Mouse (Mus musculus): Measurements from ENCODE around the gene Tacc2. TPM values are rescaled to one million over a fixed set of nuclear protein-coding genes. Genes with fewer than 3 reads are reported as not detected.

Tacc2 gene
- polyA plus RNA-seq, 1 experiment: not detected

DNA sequence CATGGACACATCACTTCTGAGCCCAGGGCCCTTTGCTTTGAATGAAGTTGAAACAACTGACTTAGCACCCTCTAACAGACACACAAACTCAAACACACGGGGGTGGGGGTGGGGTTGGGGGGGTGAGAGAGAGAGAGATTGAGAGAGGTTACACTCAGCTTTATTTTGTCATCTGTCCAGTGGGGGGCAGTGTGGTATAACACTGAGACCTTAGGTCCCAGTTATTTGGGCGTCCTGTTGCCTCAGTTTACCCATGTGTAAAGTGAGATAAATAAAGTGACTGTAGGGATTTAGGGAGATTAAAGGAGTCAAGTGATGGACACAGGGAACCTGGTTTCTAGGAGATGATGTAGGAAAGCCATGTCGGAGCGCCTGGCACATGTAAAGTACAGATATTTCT lies 163.9 kb downstream of the Tacc2 start:
- no peak for TF ChIP-seq GATA1 (IDR thresholded peaks at IDR 0.05; ENCODE audit: low read length)

- TF ChIP-seq GATA1 (IDR thresholded peaks at IDR 0.05; ENCODE audit: low read length): no peak
Observed at GRCm38 (mm10) chr7:130743239-130744025, 166.2 kb downstream of the Tacc2 start.

DNA sequence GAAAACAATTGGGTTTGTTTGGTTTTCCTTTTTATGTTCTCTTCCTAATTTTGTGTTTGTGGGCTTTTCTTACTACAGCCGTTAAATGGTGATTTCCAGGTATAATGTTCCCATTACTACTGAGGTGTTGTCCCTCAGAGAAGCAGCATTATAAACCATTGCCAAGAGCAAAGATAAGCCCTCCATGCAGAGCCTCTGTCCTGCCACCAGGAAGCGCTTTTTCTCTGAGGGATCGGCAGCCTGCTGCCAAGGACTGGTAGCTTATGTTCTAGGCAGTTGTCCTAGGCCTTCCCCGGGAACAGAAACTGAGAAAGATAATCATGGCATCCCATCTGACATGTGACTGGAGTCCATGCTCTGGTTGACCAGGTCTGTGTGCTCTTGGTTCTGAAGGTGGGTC lies 171.9 kb downstream of the Tacc2 start:
- TF ChIP-seq GATA1 (IDR thresholded peaks at IDR 0.05; ENCODE audit: low read length): no peak

DNA sequence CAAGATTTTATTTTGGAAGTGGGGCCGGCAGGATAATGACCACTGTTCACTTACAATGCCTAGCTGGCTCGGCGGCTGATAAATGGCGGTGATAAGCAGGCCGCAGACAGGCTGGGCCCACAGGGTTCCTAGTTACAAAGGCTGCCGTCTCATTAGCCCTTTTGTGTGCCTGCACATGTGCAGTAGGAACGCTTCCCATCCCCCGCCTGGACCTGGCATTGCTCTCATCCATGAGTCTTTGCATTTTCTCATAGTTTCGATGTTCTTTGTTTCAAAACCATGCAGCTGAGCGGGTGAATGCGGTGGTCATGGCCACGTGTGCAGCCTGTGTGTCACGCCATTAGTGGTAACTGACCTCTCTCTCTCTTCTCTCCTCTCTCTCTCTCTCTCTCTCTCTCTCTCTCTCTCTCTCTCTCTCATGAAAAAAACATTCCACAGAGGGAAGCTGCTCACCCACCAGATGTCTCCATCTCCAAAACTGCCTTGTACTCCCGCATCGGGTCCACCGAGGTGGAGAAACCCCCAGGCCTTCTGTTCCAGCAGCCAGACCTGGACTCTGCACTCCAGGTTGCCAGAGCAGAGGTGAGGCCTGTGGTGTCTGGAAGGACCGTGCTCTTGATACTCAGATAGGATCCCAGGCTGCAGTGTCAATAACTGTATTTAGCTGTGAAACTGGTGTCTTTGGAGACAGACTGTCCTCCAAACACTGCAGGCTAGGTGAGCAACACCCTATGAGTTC lies 173.7 kb downstream of the Tacc2 start:
- TF ChIP-seq GATA1 (IDR thresholded peaks at IDR 0.05; ENCODE audit: low read length): no peak

- no peak for TF ChIP-seq GATA1 (IDR thresholded peaks at IDR 0.05; ENCODE audit: low read length)
Observed at GRCm38 (mm10) chr7:130751678-130752077, 174.4 kb downstream of the Tacc2 start.

GRCm38 (mm10) chr7:130754790-130755189 lies 177.6 kb downstream of the Tacc2 start:
- no peak for TF ChIP-seq GATA1 (IDR thresholded peaks at IDR 0.05; ENCODE audit: low read length)

- TF ChIP-seq GATA1 (IDR thresholded peaks at IDR 0.05; ENCODE audit: low read length): no peak
Observed at GRCm38 (mm10) chr7:130756343-130756835, 179.2 kb downstream of the Tacc2 start.

GRCm38 (mm10) chr7:130757326-130757865 lies 180.2 kb downstream of the Tacc2 start:
- no peak for TF ChIP-seq GATA1 (IDR thresholded peaks at IDR 0.05; ENCODE audit: low read length)

- TF ChIP-seq GATA1 (IDR thresholded peaks at IDR 0.05; ENCODE audit: low read length): no peak
Observed at GRCm38 (mm10) chr7:130762071-130762897, 185.0 kb downstream of the Tacc2 start.

- TF ChIP-seq GATA1 (IDR thresholded peaks at IDR 0.05; ENCODE audit: low read length): no peak
Observed at GRCm38 (mm10) chr7:130764160-130764559, 186.9 kb downstream of the Tacc2 start.

DNA sequence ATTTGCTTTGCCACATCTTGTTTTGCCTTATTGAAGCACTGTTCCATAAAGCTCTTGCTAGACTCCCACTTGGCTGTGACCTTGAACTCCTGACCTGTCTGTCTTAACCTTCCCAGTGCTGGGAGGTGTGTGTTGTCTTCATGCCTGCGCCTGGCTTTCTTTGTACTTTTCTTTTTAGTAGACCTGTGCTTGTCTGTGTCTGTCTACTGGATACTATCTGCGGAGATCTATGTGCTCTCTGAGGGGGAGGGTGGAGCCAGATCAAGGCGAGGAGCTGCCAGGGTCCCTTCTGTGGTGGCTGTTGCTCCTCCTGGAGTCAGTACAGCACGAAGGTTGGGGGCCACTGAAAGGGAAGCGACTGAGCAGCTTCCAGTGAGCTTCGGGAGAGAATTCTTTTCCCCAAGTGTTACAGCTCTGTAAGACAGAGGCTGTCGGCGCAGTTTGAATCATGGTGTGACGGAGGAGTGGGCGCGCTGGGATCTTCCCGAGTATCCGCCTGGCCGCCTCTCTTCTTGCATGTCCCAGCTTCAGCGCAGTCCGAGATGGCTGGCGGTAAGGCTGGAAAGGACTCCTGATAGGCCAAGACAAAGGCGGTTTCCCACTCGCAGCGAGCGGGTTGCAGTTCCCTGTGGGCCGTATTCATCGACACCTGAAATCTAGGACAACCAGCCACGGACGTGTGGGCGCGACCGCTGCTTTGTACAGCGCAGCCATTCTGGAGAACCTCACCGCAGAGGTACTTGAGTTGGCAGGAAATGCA lies 189.4 kb downstream of the Tacc2 start:
- TF ChIP-seq GATA1 (IDR thresholded peaks at IDR 0.05; ENCODE audit: low read length): no peak

DNA sequence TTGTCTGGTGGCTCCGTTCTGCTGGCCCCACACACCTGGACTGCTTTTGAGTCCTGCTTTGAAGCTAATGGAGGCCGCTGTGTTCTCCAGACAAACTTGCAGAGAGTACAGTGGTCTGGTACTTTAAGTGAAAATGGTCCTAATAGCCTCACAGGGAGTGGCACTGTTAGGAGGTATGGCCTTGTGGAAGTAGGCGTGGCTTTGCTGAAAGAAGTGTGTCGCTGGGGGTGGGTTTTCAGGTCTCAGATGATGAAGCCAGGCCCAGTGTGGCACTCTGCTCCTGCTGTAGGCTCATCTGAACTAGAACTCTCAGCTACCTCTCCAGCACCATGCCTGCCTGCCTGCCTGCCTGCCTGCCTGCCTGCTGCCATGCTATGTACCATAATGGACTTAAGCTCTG lies 190.9 kb downstream of the Tacc2 start:
- no peak for TF ChIP-seq GATA1 (IDR thresholded peaks at IDR 0.05; ENCODE audit: low read length)

- TF ChIP-seq GATA1 (IDR thresholded peaks at IDR 0.05; ENCODE audit: low read length): no peak
Observed at GRCm38 (mm10) chr7:130770707-130771106, 193.5 kb downstream of the Tacc2 start.

DNA sequence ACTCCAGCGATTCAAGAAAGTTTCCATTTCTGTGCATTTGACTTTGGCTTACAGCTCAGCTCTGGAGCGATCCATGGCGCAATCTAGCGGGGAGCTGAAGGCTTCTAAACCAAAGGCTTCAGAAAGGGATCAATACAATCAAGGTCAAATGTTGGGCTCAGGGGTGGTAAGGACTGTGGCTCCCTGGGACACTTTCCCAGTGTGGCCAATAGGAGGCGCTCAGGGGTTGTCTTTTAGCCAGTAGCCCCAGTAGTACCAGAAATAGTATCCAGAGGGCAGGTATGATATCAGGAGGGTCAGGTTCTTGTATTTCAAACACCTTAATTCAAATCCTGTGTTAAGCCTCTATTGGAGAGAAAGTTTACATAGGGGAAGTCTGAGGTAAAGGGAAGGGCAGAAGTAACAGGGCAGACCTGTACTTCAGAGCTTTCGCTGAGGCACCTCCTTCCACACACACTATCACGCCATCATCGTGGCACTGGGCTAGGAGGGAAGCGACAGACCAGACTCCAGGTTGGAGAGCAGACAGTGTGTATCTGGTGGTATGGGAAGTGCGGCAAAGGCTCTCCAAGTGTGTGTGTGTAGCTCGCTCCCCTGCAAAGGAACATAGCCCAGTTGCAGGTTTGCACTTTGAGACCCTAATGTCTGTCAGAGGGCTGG lies 196.1 kb downstream of the Tacc2 start:
- TF ChIP-seq GATA1 (IDR thresholded peaks at IDR 0.05; ENCODE audit: low read length): no peak
